Mouse (Mus musculus) megakaryocyte progenitor cell, adult 5-6 weeks (primary cell): ENCODE results near the gene Pdia4. TPM values are rescaled to one million over a fixed set of nuclear protein-coding genes. Genes with fewer than 3 reads are reported as not detected.
"Not testable (repeated sequence)": the region's sequence is repeated elsewhere in the genome, so short reads cannot be mapped to it uniquely, and the experiment has no call there.

Source experiments
- ATAC-seq: replicated peaks from 2 replicates; pipeline ENCODE4 v1.8.0; 2016; ENCODE audit warnings: mild to moderate bottlenecking, moderate TSS enrichment, inconsistent platforms; ENCODE audit not compliant: poor library complexity
- total RNA-seq, 2 experiments: library from RNA; stranded (forward) in 1 of 2; stranded (reverse) in 1 of 2; fragments of 157-497, 149-512 nt in 1 of 2; fragments of 200-1000 nt in 1 of 2; gene quantifications; 2 replicates each; pipeline versions ENCODE4 v1.2.3 to v1.2.4; 2015 to 2017

The Pdia4 gene
- total RNA-seq, 2 experiments from 2014 or later, result 158 to 480 TPM

DNA sequence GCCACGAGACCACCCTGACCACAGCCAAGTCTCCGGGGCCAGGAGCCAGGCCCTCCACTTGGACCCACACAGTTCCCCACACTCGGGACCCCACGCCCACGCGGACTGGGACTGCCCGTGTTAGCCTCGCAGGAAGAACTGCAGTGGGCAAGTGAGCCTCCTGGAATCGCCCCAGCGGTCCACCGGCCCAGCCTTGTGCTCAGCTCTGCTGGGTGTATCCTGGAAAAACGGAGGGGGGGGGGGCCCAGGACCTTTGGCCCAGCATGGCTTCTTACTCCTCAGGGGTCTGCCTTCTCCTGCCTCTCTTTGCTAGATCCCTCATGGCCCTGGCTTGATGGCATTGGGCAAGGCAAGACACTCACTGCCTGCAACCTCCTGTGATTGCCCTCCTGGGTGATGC is 44.7 kb downstream of the Pdia4 start:
- not testable (repeated sequence) for ATAC-seq

DNA sequence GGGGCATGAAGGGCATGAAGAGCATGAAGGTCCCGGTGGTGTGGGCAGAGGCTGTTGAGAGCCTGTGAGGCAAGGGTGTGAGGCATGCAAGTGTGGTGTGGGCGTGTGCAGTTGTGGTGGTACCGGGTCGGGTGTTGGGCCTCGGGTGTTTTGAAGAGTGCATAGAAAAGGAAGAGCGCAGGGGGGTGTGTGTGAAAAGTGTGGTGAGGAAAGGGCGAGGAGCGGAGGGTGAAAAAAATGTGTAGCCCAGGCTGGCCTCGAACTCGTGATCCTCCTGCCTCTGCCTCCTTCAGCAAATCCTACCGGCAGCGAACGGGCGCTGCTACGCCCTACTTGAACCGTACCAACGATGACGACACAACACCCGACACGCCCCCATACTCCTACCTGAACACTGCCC is 45.9 kb downstream of the Pdia4 start:
- ATAC-seq, result peak; percentile 60

DNA sequence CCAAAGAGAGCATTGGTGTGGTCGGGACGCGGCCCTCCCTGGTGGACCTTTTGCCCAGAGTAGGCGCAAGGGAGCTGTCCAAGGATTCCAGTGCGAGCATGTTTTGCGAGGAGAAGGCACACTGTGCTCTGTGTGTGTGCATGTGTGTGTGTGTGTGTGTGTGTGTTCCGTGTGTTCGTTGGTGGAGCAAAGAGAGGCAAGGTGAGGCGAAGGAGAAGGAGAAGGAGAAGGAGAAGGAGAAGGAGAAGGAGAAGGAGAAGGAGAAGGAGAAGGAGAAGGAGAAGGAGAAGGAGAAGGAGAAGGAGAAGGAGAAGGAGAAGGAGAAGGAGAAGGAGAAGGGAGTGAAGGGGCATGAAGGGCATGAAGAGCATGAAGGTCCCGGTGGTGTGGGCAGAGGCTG is 50.5 kb downstream of the Pdia4 start:
- not testable (repeated sequence) for ATAC-seq

DNA sequence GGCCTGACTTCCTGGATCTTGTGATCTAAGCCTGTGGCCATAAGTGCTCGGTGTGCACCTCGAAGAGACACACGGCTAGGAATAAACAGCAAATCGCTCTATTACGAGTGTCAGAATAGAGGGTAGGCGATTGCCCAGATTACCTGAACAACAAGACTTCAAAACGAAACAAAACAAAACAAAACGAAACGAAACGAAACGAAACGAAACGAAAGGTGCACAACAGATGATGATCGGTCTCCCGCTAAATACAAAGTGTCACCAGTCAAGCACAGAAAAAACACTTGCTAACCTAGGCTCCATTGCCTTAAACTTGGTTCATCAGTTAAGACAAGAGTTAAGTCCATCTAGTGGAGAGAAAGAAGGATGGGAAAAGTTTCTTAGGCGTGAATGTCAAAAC is 53.8 kb downstream of the Pdia4 start:
- not testable (repeated sequence) for ATAC-seq

DNA sequence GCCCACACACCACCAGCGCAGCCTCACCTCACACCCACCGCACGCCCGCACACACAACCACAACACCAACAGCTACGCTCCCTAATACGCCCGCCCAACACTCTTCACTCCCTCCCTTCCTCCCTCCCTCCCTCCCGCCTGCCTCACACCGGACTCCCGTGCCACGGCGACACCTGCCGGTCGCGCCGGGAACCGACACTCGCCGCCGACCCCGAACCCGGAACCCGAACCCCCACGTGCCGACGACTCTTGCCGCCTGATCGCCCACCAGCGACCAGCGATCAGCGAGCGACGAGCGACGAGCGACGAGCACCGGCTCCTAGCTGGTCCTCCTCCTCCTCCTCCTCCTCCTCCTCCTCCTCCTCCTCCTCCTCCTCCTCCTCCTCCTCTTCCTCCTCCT is 55.4 kb downstream of the Pdia4 start:
- ATAC-seq, result not testable (repeated sequence)

DNA sequence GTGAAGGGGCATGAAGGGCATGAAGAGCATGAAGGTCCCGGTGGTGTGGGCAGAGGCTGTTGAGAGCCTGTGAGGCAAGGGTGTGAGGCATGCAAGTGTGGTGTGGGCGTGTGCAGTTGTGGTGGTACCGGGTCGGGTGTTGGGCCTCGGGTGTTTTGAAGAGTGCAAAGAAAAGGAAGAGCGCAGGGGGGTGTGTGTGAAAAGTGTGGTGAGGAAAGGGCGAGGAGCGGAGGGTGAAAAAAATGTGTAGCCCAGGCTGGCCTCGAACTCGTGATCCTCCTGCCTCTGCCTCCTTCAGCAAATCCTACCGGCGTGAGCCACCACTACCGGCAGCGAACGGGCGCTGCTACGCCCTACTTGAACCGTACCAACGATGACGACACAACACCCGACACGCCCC is 55.8 kb downstream of the Pdia4 start:
- ATAC-seq, result peak; percentile 57; the same call in 1 of the 2 replicates

DNA sequence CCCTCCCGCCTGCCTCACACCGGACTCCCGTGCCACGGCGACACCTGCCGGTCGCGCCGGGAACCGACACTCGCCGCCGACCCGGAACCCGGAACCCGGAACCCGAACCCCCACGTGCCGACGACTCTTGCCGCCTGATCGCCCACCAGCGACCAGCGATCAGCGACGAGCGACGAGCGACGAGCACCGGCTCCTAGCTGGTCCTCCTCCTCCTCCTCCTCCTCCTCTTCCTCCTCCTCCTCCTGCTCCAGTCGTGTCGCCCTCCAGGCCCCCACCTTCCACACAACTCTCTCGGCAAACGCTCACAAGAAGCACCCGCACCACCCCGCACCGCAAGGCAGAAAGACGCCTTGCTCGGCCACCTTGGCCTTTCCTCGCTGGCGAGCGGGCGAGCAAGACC is 60.1 kb downstream of the Pdia4 start:
- ATAC-seq, result not testable (repeated sequence)

DNA sequence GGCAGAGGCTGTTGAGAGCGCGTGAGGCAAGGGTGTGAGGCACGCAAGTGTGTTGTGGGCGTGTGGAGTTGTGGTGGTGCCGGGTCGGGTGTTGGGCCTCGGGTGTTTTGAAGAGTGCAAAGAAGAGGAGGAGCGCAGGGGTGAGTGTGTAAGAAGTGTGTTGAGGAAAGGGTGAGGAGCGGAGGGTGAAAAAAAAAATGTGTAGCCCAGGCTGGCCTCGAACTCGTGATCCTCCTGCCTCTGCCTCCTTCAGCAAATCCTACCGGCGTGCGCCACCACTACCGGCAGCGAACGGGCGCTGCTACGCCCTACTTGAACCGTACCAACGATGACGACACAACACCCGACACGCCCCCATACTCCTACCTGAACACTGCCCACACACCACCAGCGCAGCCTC is 64.9 kb downstream of the Pdia4 start:
- not testable (repeated sequence) for ATAC-seq

DNA sequence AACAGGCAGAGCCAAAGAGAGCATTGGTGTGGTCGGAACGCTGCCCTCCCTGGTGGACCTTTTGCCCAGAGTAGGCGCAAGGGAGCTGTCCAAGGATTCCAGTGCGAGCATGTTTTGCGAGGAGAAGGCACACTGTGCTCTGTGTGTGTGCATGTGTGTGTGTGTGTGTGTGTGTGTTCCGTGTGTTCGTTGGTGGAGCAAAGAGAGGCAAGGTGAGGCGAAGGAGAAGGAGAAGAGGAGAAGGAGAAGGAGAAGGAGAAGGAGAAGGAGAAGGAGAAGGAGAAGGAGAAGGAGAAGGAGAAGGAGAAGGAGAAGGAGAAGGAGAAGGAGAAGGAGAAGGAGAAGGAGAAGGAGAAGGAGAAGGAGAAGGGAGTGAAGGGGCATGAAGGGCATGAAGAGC is 65.3 kb downstream of the Pdia4 start:
- not testable (repeated sequence) for ATAC-seq

Other genes with a start within 250 kb of the Pdia4 start
- 262 and 287 TPM in 2 replicates for gene Ezh2, start 218.1 kb downstream of the Pdia4 start, total RNA-seq (2015)
- gene Ezh2, start 218.1 kb downstream of the Pdia4 start, total RNA-seq (2017), result 166 and 170 TPM in 2 replicates
- 0.81 and 1.5 TPM in 2 replicates for gene Zfp786, start 17.4 kb upstream of the Pdia4 start, total RNA-seq (2015)
- 2.3 and 2.7 TPM in 2 replicates for gene Zfp786, start 17.4 kb upstream of the Pdia4 start, total RNA-seq (2017)
- 18.2 and 24.0 TPM in 2 replicates for gene Zfp398, start 22.2 kb upstream of the Pdia4 start, total RNA-seq (2015)
- gene Zfp398, start 22.2 kb upstream of the Pdia4 start, total RNA-seq (2017), result 13.7 and 18.3 TPM in 2 replicates
- 6.5 and 7.6 TPM in 2 replicates for gene Zfp282, start 63.8 kb upstream of the Pdia4 start, total RNA-seq (2015)
- gene Zfp282, start 63.8 kb upstream of the Pdia4 start, total RNA-seq (2017), result 10.9 and 12.2 TPM in 2 replicates
- gene Zfp212, start 107.0 kb upstream of the Pdia4 start, total RNA-seq (2015), result 6.5 and 6.6 TPM in 2 replicates
- 6.8 and 10.4 TPM in 2 replicates for gene Zfp212, start 107.0 kb upstream of the Pdia4 start, total RNA-seq (2017)
- 3.7 and 4.8 TPM in 2 replicates for gene Zfp956, start 140.0 kb upstream of the Pdia4 start, total RNA-seq (2015)
- gene Zfp956, start 140.0 kb upstream of the Pdia4 start, total RNA-seq (2017), result 8.9 and 9.6 TPM in 2 replicates
- 7.9 and 9.9 TPM in 2 replicates for gene Zfp777, start 235.5 kb upstream of the Pdia4 start, total RNA-seq (2015)
- gene Zfp777, start 235.5 kb upstream of the Pdia4 start, total RNA-seq (2017), result 23.0 and 40.7 TPM in 2 replicates